Mouse (Mus musculus) layer of hippocampus, adult 11-12 months (tissue): ENCODE measurements around the gene Defb18.
"Not testable (repeated sequence)": the region's sequence is repeated elsewhere in the genome, so short reads cannot be mapped to it uniquely, and the experiment has no call there.

Experiments
- DNase-seq: peaks from one replicate; pipeline ENCODE4 v3.0.0; 2022; ENCODE audit warnings: low spot score

Defb18 gene

DNA sequence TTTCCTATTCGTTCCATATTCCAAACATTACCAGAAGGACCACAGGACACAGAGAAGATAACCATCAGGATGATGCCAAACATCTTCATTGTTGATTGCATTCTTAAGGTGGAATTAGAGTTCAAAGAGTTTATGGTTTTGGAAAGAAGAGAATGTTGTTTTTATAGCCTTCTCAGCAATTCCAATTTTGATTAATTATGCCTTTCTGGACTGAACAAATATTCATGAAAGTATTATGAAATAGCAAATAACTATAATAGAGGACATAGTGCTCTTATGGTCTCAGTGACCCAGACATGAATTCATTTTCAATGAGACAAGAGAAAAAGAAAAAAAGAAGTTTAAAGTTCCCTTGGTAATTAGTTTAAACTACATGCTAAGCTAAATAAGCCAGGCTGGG lies at the start of gene Defb18:
TSS of gene Defb18 (minus strand) at position 101 of the 400 bp plus-strand sequence.
- DNase-seq: no peak

DNA sequence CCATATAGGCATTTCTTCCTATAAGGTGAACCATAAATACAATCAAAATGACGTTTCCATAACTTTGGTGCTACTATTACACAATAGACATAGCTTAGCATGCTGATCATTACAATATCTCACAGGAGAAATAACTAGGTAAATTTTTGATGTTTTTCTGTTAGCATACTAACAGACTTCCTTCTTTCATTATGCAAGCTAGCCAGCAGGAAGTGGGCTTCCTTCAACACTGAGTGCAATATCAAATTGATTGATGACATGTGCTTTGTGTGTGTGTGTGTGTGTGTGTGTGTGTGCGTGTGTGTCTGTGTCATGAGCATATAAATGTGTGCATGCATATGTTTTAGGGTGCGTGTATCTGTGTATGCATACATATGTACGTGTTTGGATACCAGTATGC lies 33.9 kb upstream of the Defb18 start:
- no peak for DNase-seq

DNA sequence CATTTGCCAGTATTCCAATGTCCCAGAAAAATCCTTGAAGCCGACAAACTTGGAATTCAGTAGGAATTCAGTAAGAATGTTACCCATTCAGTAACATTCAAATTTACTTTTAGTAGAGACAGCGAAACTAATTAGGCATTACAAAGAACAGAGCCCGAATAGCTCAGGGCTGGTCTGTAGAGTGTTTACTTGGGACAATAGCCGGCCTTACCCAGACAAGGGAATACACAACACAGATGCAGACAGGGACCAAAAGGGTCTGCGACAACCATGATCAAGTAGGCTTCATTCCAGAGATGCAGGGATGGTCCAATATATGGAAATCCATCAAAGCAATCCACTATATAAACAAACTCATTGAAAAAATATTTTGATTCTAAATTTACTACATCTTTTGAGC lies 31.6 kb upstream of the Defb18 start:
- DNase-seq: no peak

DNA sequence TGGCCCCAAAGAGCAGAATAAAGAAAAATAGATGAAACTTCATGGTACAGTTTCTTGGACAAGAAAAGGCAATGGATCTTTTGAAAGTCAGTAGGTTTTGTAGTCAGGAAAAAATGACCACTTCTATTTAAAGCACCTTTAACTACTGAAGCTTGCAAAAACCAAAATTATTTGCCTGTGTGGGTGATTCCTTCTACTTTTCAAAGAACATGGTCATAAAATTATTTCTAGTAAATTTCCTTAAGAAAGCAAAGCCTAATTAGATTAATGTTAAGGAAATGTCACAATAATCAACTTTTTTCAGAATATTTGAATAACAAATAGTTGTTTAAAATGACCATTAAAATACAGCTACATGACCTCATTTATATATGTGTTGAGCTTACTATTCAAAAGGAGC lies 27.8 kb upstream of the Defb18 start, which contains the start of gene Defb41:
TSS of gene Defb41 (minus strand) at position 101 of the 400 bp plus-strand sequence.
- DNase-seq: no peak

DNA sequence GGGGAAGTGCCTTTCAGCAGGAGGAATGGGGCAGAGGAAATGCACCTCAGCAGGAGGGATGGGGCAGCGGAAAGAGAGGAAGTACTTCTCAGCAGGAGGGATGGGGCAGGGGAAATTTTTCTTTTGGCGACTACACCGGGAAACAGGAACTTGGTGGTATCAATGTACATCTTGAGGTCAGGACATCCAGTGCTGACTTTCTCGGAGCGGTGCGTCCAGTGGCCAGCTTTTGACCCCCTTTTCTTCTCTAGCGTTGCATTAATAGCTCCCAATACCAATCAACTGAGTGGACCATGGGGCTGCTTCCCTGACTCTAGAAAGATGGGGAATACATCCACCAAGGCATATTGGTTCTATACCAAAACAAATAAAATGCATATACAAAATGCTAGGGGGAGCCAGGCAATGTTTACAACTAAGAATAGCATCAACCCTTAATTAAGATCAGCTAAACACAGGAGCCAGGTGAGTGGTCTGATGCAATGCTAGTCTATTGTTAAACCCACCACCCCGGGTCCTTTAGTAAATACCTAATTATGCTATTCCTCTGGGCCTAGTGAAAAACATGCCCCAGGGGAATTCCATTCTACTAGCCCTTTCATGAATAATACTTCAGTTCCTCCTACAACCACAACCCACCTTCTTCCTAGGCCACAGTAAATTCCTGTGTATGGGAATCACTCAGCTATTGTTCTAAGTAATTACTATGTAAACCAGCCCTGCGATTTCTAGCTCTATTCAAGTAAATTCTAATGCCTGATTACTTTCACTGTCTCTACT lies 8.7 kb upstream of the Defb18 start:
- not testable (repeated sequence) for DNase-seq

DNA sequence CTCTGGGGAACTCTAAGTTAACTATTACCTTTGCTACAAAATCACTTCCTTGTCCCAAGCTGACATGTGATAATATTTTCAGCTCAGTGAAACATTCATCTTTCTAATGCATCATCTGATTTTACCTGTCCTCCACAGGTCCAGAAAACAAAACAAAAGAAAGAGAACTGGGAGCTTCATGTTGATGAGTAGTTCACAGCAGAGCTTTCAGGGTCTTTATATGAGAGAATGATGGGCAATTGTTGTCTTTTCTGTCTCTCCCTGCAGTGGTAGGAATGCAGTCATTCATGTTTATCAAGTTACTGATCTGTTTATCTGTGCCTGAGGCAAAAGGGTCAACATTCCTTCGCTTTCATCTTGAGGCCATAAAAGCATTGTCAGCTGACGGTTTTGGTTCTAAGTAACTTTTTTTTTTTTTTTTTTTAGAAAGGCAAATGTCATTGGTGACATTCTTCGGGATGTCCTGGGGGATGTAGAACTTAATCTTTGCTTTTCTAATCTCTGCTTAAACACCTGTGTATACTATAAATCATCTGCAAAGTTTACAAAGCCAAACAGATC lies 13.8 kb downstream of the Defb18 start:
- DNase-seq: no peak

DNA sequence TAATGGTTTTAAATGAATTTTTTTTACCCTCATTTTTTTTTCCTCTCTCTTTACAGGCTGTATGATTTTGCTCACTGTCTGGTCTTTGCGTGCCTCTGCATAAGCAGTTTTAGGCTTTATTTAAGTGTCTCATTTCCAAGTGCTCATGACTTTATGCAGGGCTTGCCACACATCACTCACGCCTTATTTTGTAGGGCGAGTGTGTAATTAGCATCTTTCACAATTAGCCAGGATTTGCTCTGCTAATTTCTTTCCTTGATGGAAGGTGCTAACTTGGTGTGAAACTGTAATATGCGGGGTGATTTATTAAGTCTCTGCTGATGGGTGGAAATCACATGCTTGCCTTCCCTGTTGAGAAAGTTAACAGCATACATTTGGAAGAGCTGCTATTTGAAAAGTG lies 45.5 kb downstream of the Defb18 start:
- no peak for DNase-seq

DNA sequence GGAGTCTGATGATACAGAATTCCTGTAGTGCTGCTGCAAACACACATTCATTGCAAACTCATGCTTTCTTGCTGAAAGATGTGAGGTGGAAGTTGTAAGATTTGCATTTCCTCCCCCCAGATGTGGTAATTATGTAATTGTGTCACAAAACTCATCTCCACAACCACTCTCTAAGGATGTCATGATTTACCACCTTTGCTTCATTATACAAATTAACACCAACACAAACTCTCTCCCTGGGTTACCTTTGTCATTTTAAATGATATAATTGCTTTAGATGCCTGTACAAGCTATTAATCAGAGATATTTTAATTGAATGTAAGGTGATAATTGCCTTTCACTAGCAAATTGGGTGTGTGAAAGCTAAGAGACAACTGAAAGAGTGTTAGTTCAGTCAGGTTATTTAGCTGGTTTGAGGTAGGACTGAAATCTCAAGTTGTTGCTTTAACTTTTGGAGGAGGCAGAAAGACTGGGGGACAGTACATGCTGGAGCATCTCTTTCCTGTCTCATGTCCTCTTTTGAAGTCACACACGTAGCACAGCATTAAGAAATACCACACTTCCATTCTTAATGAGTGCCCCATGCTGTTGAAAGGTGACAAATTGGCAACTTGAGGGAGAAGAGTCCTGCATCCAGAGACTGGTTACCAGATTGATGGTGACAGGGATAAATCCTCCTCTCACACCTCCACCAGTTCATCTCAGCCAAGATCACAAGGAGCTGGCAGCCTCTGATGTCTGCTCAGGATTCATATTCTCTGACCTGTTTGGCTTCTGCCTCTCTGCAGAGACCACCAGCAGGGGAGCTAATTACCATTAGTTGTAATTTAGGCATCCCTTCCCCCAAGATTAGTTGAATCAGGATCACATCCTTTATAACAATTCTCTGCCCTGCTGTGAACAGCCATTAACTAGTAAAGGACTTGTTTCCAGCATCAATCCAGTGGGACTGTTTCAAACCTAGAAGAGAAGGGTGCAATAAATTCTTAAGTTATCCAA lies 46.2 kb downstream of the Defb18 start:
- no peak for DNase-seq
